Mouse (Mus musculus) adrenal gland (tissue): ENCODE data around the gene S100a5.

Experiments used
- intact Hi-C: fragments of 180-260 bp; cut with DNase I; formaldehyde crosslinking; loops from one replicate; pipeline ENCODE4 v1.15.1; 2025

The S100a5 gene

DNA sequence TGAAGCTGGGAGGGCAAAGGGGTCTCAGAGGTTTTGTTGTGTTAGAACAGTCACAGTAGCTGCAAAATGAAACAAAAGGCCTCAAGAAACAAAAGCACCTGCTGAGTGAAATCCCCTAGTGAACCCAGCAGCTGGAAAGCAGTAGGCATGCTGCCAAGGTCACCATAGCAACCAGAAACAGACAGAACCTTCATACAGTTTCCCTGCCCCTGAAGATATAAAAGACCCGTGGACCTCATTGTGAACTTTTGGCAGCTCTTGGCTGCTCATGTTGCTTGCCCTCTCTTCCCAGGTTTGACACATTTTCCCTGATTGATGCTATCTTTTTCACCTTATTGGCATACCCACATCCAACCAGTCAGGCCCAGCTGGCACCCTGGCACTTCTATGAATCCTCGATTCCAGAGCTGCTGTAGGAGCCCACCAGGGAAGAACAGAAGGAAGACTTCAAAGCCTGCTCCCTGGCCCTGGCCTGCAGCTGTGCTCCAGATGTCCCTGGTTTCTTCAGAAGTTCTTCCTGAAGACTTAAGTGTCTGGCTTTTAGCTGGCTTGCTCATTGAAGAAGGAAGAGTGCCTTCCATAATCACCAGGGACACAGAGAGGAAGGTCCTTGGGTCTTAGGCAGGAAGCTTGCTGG is 15.2 kb downstream of the S100a5 start:
- intact Hi-C loops = no loop called here

DNA sequence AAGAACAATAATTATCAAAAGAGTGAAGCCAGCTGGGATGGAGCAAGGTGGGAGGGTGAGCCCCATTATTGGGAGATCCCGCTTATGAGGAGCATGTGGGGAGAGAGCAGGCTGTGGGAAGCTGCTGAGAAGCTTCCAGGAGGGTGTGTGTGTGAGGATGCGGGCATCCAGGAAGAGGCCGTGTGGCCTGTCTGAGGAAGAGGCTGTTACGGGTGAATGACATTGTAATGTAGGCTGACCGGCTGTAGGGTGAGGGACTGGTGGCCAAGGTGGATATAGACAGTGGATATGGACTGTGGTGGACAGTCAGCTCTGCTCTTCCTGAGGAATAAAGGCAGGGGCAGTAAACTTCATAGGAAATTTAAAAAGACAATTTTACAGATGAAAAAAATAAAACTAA is 17.2 kb downstream of the S100a5 start:
- intact Hi-C loops = no loop called here

DNA sequence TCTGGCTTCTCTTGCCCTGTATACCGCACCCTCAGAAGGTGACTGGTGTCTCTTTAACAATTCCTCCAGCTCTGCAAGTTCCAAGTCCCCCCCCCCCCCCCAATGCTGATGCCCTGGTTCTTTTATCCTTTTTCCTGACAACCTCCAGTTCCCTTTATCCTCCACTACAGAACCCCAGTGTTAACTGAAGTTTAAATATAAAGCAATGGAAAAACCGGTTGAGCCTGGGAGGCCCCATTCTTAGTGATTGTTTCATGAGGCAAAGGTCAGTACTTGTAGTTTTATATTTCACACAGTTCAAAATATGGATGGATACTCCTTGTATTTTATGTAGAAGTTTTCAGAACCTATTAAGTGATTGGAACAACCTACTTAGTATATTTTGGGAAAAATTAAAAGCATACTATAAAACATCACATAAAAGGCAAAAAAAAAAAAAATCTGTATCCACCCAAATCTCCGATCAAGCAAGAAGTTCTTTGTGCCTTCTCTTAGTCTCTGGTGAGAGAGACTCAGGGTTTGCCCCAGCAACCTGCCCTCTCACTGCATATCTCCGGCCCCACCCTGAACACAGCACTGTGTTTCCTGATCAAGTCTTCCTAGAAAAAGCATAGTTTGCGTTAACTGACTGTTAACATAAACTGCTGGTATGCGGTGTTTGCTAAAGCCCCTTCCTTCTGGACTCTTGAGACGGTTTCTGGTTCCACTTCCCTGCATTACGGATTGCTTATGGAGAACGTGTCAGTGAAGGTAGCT is 18.1 kb downstream of the S100a5 start:
- intact Hi-C loops = no loop called here

DNA sequence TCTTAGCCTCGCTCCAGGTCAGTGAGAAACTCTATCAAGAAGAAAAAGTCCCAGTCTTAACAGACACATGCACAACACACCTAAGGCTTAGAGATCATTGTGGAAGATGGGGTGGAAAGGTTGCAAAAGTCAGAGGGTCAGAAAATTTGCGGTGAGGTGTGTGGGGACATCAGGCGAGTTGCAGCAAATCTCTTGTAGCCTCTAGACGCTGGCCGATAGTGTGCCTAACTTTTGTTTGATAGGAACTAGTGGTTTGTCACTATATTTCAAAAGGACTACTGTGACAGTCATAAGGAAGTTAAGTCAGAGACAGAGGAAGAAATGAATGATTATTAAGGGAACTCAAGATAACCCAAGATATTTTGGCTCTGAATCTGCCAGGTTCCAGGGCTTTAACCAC is 19.0 kb downstream of the S100a5 start:
- intact Hi-C loops = no loop called here

DNA sequence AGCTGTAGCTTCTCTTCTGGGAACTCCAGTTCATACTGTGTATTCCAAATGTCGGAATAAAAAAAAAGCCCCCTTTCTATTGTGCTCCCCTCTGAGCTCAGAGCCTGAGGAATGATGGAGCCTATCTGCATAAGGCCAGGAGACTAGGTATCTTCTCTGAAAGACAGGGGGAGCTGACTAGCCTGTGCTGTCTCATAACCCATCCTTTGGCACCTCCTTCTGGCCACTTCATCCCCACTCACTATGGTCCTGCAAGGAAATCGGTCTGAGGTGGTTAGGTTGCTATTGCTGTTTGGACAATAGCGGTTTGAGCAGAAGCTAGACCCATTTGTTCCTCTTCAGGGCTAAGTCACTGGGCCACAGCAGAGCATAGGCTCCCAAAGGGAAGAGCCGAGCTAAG is 19.5 kb downstream of the S100a5 start:
- intact Hi-C loops = no loop called here

DNA sequence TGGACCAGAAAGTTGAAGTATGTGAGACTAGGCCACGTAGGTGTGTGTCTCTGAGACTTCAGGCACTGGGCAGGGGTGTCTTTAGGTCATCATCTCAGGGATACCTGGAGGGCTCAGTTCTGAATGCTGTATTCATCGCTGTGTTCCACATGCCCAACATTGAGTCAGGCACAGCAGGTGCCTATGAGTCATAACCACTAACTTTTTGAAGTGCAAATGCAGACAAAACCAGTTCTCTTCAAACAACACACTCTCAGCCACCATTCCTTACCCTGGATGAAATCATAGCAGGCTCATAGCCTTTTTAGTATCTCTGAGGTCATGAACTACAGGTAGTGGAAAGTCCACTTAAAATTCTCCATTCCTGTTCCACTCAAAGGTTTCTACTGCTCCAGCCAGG is 21.0 kb downstream of the S100a5 start:
- intact Hi-C loops = no loop called here

DNA sequence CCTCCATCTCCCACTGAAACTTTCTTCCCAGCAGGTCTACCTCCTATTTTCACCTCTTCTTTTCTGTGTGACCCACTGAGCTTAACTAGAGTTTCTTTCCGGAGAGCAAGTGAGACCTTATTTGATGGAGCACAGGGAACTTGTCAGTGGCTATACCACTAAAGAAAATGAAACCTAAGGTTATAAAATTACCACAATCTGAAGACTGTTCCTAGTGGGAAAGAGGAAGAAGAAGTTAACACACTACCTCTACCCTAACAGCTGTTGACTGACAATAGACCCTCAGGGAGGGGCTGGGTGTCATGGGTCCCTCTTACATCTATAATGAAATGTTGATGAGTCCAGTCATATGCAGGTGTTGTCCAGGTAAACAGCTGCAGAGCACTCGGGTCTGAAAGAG is 23.7 kb downstream of the S100a5 start:
- intact Hi-C loops = no loop called here

DNA sequence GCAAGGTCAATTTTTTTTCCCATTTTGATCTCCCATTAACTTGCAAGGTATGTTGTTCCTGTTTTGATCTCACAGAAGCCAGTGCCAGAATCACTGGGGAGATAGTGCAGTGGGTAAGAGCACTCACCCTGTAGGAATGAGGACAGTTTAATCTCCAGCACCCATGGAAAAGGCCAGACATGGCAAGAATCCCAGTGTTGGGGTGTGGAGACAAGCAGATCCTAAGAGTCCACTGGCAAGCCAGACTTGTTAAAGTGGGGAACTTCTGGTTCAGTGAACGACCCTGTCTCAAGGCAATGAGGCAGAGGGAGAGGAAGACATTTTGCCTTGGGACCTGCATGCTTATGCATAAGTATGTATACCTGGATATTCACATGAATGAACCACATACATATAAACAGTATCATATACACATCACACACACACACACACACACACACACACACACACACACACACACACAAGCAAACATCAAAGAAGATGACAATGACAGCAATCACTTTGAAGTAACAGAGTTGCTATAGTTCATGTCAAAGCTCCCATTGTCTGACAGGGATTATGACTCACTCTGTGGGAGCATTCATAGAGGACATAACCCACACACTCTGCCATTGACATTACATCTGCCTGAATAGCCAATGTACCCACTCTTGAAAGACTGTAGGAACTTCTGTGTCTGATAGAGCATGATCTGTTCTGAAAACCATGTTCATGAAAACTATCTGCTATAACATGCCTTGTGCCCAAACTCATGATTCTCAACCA is 30.4 kb downstream of the S100a5 start:
- intact Hi-C loops = no loop called here

DNA sequence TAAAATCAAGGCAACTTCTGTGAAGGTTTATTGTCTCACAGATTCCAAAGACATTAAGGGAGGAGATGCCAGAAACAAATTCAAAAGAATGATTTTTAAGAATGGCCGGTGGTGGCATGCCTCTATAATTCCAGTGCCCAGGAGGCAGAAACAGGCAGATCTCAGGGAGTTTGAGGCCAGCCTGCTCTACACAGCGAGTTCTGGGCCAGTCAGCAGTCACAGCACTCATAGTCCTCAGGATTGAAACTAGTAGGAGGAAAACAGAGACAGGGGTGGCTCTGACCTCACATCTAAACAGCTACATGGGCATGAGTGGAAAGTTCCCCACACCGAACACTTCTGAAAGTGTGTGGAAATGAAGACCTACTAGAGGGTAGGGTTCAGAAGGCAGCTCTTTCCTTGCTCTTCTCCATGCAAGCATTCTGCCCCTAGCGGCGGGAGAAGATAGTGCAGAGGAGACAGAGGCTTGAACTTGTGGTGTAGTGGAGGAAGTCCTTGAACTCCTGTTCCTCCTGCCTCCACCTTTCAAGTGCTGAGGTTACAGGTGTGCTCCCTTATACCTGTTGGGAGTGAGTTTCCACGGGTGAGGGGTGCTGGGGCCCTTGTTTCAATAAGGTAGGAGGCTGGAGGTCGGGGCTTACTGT is 31.3 kb downstream of the S100a5 start:
- intact Hi-C loops = no loop called here

DNA sequence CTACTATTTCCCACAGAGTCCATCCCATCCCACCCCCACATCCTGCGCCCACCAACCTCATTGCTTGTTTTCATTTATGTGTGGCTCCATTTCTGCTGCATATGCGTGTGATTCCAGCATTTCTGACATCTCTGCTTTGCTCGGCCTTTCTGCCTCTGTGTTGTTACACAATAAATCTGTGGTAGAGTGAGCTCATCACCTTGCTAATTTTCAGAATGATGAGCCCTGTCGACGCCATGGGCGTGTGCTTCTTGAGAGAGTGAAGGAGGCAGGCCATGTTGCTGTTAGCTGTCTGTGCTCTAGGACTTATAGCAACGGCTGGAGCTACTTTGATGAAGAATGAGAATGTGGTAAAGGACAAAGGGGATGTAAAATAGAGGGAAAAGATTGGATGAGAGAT is 32.7 kb downstream of the S100a5 start:
- intact Hi-C loops = no loop called here

DNA sequence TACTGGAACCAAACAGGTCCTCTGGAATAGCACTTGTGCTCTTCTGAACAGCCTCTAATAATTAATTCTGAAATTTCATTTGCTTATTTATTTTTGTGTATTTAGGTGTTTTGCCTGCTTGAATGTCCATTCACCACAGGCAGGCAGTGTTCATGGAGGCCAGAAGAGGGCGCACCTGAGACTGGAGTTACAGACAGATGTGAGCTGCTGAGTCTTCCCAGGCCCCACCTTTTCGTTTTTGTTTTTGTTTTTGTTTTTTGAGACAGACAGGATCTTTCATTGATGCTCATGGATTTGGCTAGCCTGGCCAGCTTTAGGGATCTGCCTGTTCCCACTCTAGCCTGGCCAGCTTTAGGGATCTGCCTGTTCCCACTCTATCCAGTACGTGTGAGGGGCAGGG is 35.9 kb downstream of the S100a5 start:
- intact Hi-C loops = no loop called here

DNA sequence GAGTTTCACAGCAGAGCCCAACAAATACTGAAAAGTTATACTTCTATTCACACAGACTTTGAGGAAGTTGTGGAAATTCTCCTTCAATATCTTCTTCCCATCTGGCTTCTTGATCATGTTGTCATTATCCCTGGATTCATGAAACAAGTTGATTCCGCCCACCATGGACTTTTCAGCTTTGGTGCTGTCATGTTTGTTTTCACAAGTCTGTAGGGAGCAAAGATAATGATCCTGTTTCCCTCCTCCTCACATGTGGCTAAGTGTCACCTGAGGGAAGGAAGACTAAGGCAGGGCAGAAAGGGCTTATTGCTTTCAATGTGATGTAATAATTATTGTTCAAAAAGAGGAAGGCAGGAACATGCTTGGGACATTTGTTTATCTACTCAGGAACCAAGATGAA is 39.0 kb downstream of the S100a5 start:
- intact Hi-C loops = loop anchor here (5.0 kb wide), 1 partner anchor 60 kb away; no protein-coding TSS in a partner anchor

DNA sequence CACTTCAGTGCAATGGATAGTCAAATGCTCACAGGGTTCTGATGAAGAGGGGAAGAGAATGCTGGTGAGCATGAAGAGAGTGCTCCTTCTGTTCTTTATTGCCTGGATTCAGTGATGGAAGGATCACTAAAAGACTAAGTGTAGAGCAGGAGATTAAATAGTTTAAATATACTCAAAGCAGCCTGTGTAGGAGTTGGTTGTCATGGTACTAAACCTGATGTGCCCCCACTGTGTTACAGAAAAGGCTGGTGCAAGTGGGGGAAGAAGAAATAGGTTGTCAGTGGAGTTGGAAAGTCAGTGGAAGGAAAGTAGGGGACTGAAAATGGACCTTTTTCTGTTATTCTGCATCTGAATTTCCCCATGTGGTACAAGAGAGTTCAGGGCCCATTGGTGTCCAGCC is 40.7 kb downstream of the S100a5 start:
- intact Hi-C loops = loop anchor here (5.0 kb wide), 1 partner anchor 58 kb away; no protein-coding TSS in a partner anchor

DNA sequence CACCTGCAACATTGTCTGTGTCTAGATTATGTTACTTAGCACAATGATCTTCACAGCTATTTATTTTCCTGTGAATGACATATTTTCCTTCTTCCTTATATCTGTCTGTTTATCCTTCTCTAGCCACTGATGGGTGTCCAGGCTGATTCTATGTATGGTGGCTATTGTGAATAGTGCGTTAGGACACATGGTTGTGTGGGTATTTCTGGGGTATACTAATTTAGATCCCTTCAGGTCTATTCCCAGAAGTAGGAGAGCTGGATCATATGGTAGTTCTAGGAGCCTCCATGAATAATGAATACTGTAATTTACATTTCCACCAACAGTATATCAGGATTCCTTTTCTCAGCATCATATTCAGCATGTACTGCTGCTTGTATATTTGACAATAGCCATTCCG is 41.5 kb downstream of the S100a5 start:
- intact Hi-C loops = loop anchor here (5.0 kb wide), 1 partner anchor 57 kb away; no protein-coding TSS in a partner anchor

DNA sequence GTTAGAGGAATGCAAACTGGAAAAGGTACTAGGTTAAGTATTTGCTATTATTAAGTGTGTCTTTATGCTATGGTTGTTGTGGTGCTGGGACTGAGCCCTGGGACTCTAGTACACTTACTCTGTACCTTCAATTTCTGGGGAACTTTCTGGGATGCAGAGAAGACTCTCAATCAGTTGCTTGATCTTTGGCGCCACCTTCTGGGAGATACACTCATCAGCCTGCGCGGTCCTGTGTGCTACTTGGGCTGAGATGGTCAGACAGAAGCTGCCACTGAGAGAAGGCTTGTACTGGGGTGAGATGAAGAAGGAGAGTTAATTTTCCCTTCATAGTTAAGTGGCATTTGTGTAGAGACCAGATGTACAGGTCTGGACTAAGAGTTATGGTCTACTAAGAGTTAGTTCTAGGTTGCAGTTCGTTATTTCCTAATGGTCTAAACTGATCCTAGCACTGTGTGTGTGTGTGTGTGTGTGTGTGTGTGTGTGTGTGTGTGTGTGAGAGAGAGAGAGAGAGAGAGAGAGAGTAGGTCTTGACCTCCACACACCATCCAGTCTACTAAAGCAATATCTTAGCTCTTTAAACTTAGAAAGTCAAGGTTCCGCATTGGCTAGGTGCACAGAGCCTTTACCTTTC is 44.7 kb downstream of the S100a5 start:
- intact Hi-C loops = no loop called here

DNA sequence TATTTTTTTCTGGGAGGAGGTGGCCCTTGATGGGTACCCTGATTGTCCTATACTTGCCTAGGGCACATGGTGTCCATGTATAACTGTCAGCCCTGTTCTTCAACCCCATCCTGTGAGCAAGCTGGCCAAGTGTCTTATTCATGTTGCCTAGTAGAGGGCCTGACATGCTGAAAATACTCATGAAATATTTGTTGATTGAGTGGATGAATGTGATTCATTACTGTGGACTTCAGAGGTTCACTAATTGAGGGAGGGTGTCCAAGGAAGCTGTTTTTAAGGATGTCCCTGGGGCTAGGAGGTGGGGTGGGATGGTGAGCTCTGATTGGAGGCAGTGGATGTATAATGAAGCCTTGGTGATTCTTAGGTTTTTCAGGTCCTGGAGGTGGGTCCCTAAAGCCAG is 45.4 kb downstream of the S100a5 start, which contains the start of gene S100a7a:
Gene S100a7a (plus strand): TSS at position 301 of the 400 bp plus-strand sequence.
- intact Hi-C loops = no loop called here

DNA sequence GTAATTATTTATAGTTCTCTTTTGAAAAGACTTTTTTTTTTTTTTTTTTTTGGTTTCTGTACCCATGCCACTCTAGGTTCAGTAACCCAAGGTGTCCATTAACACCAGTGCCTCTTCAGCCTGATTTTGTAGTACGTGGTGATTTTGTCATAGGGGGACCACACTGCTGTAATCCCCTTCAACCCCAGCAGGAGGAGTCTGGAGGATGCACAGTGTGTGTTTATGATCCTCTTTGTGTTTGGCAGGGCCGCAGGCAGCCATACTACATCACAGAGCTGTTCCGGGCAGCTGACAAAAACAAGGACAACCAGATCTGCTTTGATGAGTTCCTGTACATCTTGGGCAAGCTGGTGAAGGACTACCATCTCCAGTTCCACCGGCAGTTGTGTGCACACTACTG is 49.1 kb downstream of the S100a5 start:
- intact Hi-C loops = no loop called here

DNA sequence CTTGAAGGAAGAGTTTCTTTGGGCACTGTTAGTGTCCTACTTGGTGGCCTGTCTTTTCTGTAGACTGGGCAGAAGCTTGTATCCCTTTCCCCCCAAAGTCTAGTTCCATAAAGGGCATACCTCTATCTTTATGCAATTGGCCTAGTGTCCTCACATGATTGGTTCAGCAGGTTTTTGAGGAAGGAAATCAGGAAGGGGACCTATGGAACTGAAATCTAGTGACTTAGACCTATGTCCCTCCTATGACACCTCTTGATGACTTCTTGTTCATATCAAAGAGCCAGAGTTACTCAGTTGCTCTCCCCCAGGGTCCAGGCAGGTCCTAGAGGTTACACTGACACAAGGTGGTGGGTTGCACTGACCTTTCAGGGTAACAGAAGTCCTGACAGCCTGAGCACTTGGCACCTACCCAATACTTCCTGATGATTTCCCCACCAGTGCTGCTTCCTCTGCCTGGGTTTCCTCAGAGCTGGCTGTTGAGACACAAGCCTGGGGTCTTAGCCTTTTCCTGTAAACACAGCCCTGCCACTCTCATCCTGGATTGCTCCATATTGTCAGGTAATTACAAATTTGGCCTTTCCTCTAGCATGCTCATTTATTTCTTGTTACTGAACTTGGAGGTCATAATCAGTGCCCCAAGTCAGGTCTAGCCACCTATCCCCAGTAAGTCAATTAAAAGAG is 51.2 kb downstream of the S100a5 start:
- intact Hi-C loops = no loop called here
